Mouse (Mus musculus): ENCODE data around the gene Gm11595.
"Not testable (repeated sequence)": the region's sequence is repeated elsewhere in the genome, so short reads cannot be mapped to it uniquely, and the experiment has no call there.

Gene Gm11595

GRCm38 (mm10) chr11:99772813-99773212, at the start of gene Gm11595:
Gm11595 (minus strand) TSS chr11:99772913.
- DNase-seq (ENCODE audit: low spot score) = not testable (repeated sequence)

DNA sequence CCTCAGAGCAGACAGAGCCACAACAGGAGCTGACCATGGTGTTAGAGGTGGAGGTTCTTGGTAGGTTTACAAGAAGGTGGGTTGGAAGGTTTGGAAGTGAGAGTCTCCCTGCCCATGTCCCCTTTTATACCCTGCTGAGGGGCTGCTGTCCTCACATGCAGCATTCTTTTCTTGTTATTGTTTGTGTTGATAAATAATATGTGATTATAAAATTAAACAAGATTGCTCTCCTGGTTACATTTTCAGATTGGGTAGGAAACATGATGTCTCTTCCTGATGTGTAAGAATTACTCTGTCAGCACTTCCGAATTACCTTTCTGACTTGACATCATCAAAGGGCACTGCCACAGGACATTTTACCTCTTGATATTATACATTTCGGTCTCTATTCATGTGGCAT, 42.9 kb upstream of the Gm11595 start, which contains the start of gene Gm11564:
Gene Gm11564 (minus strand): TSS at position 101 of the 400 bp plus-strand sequence.
- DNase-seq (ENCODE audit: low spot score) = not testable (repeated sequence)

DNA sequence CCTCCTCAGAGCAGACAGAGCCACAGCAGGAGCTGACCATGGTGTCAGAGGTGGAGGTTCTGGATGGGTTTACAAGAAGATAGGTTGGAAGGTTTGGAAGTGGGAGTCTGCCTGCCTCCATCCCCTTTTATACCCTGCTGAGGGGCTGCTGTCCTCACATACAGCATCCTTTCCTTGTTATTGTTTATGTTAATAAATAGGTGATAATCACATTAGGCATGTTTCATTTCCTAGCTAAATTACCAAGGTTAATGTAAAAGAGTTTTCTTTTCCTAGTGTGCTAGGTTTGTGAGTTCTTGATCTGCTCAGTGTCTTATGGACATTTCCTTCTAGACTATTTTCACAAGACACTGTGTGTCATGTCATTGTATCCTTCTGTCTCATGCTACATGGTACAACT, 37.1 kb upstream of the Gm11595 start, which contains the start of gene Krtap4-13:
Gene Krtap4-13 (minus strand): TSS at position 101 of the 400 bp plus-strand sequence.
- DNase-seq (ENCODE audit: low spot score) = not testable (repeated sequence)

GRCm38 (mm10) chr11:99804346-99804745, 31.6 kb upstream of the Gm11595 start, which contains the start of gene Gm11554:
Gm11554 (minus strand) TSS chr11:99804446.
- DNase-seq (ENCODE audit: low spot score) = not testable (repeated sequence)

DNA sequence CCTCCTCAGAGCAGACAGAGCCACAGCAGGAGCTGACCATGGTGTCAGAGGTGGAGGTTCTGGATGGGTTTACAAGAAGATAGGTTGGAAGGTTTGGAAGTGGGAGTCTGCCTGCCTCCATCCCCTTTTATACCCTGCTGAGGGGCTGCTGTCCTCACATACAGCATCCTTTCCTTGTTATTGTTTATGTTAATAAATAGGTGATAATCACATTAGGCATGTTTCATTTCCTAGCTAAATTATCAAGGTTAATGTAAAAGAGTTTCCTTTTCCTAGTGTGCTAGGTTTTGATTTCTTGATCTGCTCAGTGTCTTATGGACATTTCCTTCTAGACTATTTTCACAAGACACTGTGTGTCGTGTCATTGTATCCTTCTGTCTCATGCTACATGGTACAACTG, 26.1 kb upstream of the Gm11595 start, which contains the start of gene Gm11569:
Gene Gm11569 (minus strand): TSS at position 101 of the 400 bp plus-strand sequence.
- DNase-seq (ENCODE audit: low spot score) = not testable (repeated sequence)

DNA sequence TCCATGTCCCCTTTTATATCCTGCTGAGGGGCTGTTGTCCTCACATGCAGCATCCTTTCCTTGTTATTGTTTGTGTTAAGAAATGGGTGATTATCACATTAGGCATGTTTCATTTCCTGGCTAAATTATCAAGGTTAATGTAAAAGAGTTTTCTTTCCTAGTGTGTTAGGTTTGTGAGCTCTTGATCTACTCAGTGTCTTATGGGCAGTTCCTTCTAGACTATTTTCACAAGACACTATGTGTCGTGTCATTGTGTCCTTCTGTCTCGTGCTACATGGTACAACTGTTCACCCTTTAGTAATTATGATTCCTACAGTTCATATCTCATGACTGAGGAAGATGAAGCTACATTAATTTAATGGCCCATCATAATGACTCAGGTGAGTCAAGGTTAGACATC, 20.7 kb upstream of the Gm11595 start, which contains the start of gene Gm11596:
Gene Gm11596 (minus strand): TSS at position 101 of the 400 bp plus-strand sequence.
- DNase-seq (ENCODE audit: low spot score) = no peak

DNA sequence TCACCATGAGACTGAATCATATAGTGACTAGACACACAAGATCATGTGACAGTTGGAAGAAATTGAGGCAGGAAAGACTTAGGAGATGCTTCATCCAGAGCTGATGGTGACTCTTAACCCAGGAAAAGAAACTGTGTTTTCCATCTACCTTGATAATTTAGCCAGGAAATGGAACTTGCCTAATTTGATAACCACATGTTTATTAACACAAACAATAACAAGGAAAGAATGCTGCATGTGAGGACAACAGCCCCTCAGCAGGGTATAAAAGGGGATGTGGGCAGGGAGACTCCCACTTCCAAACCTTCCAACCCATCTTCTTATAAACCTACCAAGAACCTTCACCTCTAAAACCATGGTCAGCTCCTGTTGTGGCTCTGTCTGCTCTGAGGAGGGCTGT, 12.2 kb upstream of the Gm11595 start, which contains the start of gene Krtap4-9:
Gene Krtap4-9 (plus strand): TSS at position 301 of the 400 bp plus-strand sequence.
- DNase-seq (ENCODE audit: low spot score) = not testable (repeated sequence)

DNA sequence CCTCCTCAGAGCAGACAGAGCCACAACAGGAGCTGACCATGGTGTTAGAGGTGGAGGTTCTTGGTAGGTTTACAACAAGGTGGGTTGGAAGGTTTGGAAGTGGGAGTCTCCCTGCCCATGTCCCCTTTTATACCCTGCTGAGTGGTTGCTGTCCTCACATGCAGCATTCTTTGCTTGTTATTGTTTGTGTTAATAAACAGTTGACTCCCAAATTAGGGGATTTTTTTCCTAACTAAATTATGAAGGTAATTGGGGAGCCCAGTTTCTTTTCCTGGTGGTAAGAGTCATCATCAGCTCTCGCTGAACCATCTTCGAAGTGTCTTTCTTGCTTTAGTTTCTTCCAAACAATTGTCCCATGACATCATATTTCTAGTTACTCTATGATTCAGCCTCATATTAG, 7.9 kb upstream of the Gm11595 start, which contains the start of gene Krtap4-8:
Gene Krtap4-8 (minus strand): TSS at position 101 of the 400 bp plus-strand sequence.
- DNase-seq (ENCODE audit: low spot score) = no peak

DNA sequence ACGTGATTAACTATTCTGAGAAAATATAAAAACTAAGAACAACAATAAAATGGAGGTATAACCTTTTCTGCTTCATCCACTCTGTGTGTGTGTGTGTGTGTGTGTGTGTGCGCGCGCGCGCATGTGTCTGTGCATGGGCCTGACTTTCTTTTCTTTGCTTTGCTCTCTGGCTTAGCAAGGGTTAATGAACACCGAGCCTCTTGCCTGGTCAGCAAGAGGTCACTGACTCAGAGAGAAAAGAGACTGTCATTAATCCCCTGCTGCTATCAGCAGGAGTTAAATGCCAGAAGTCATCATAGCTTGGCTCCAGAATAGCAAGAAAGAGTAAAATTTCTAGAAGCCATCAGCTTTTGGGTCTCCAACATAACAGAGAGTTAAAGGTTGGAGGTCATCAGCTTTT, 5.7 kb upstream of the Gm11595 start:
- DNase-seq (ENCODE audit: low spot score) = no peak

DNA sequence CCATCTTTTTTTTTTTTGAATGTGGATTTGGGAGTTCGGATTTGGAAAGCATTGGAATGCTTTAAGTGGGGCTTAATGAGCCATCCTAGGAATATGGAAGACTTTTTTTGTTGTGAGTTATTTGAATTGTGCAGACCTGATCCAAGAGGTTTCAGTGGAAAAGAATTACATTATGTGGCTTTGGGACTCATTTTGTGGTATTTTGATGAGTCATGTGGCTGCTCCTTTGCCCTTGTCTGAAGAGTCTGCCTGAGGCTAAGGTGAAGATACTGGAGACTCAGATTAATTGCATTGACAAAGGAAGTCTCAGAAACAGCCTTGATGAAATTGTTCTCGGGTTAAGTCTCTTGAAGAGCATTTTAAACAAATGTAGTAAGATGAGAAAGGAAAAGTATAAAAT, 4.3 kb downstream of the Gm11595 start:
- no peak for DNase-seq (ENCODE audit: low spot score)

DNA sequence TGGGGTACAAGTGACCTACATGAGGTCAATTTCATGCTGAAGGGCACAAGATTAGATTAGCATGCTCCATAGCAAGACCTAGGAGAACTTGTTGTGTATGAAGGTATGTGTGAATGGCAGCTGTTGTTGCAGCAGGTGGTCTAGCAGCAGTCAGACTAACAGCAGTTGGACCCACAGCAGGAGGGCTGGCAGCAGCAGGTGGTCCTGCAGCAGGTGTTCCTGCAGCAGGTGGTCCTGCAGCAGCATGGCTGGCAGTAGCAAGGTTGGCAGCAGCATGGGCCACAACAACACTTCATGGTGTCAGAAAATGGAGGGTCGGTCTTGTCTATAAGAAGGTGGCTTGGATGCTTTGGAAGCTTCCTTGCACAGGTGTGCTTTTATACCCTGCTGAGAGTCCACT, 13.8 kb downstream of the Gm11595 start:
- DNase-seq (ENCODE audit: low spot score) = no peak

DNA sequence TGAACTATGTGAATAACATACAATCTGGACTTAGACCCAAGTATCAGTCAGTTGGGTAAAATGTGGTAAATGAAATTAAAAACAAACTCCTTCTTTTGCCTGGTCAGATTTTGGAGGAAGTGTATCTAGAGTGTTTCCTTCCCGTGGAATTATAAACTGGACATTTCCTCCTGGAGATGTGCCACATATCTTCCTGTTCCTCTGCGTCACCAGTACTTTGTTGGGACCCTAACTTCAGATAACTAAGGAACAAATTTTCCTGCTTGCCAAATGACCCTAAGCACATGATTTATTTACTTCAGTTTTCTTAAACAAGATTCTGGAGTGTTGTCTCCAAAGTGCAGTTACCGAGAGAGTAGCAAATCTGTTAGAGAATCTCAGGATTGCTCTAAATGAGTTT, 28.7 kb downstream of the Gm11595 start:
- DNase-seq (ENCODE audit: low spot score) = no peak

DNA sequence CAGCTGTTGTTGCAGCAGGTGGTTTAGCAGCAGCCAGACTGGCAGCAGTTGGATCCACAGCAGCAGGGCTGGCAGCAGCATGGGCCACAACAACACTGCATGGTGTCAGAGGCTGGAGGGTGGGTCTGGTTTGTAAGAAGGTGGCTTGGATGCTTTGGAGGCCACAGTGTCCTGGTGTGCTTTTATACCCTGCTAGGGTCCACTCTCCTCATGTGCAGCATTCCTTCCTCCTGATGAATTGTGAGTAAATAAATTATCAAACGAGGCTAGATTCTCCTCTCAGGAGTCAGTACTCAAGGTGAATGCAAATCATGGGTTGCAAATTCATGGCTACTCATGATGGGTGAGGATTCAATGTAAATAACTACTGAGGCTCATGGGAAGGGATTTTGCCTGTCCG, 38.5 kb downstream of the Gm11595 start, which contains the start of gene Gm14180:
Gene Gm14180 (minus strand): TSS at position 101 of the 400 bp plus-strand sequence.
- DNase-seq (ENCODE audit: low spot score) = no peak

DNA sequence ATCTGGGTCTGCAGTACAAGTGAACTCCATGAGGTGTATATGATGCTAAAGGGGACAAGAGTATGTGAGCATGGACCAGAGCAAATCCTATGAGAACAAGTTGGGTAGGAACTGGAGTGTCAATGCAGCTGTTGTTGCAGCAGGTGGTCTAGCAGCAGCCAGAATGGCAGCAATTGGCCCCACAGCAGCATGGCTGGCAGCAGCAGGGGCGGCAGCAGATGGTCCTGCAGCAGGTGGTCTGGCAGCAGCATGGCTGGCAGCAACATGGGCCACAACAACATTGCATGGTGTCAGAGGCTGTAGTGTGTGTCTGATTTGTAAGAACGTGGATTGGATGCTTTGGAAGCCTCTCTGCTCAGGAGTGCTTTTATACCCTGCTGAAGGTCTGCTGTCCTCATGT, 48.7 kb downstream of the Gm11595 start:
- DNase-seq (ENCODE audit: low spot score) = no peak
